Mouse (Mus musculus): Measurements from ENCODE around the gene Lad1.

DNA sequence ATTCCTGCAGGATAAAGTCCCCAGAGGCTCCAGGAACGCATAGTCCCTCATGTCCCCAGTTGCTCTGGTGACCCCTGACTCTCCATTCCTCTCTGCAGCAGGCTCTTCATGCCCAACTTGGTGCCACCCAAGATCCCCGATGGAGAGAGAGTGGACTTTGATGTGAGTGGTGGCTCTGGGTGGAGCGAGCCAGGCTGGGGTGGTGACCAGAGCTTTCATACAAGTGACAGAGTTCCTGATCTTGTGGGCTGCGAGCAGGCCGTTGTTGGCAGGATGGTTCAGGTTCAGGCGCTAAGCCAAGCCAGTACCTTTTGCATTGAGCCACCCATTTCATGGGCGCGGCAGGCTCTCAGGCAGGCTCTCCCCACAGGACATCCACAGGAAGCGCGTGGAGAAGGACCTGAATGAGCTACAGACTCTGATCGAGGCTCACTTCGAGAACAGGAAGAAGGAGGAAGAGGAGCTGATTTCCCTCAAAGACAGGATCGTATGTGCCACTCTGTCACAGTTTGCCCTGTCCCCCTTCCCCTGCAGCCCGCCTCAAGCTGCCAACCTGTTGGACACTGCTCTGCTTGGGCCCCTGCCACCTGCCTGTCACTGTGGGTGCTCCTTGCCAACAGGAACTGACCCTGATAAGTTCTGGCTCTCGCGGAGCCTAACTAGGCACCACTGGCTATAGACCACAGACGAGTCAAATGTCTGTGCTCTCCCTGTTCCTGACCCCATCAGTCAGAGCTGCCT lies 29.4 kb downstream of the Lad1 start:
- TF ChIP-seq CTCF (IDR thresholded peaks at IDR 0.05; ENCODE audit: low read depth, low read length): no peak
- TF ChIP-seq POLR2AphosphoS5 (IDR thresholded peaks at IDR 0.05; ENCODE audit: insufficient replicate concordance, low read depth, low read length): peak; percentile 9; the same call in 1 of the 2 replicates
- TF ChIP-seq TAL1 (conservative IDR thresholded peaks at IDR 0.05; ENCODE audit: low read depth, low read length): no peak

Data from G1E (cell line).